Mouse (Mus musculus): ENCODE data around the gene Hist1h1d. TPM values are rescaled to one million over a fixed set of nuclear protein-coding genes. Genes with fewer than 3 reads are reported as not detected.
A peak's percentile ranks its signal among the peaks of the same experiment; 100 is the strongest.
"Not testable (repeated sequence)": the region's sequence is repeated elsewhere in the genome, so short reads cannot be mapped to it uniquely, and the experiment has no call there.

Hist1h1d gene
- polyA plus RNA-seq, 1 experiment from 2014 or later, result 0.66 TPM

DNA sequence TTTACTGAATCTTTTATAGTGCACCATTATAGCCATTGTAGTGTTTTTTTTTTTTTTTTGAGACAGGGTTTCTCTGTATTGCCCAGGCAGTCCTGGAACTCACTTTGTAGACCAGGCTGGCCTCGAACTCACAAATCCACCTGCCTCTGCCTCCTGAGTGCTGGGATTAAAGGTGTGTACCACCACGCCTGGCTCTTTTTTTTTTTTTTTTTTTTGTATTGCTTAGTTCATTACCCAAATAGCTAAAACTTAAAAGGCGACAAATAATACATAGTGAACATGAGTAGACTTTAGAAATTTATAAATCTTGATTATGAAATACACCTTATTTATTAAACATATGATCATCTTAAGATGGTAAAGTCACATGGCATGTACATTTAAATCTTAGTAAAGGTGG lies 11.6 kb upstream of the Hist1h1d start:
- H3K27me3 ChIP-seq, result no peaks in the 10 kb centered on the region
- H3K4me2 ChIP-seq, result no peak overlapping the region
- H3K4me1 ChIP-seq, result peaks cover 28% of the 10 kb centered on the region
- H3K27ac ChIP-seq, result no peak overlapping the region
- 87% methylated on average over 3 of the region's 3 CpGs for WGBS
- ATAC-seq (replicated peaks; ENCODE audit: low FRiP score), result no peak
- H3K9me3 ChIP-seq (replicated peaks), result no peaks in the 10 kb centered on the region
- H3K36me3 ChIP-seq, result no peaks in the 10 kb centered on the region
- H3K4me3 ChIP-seq (replicated peaks), result no peak overlapping the region
- no peak overlapping the region for H3K9ac ChIP-seq

DNA sequence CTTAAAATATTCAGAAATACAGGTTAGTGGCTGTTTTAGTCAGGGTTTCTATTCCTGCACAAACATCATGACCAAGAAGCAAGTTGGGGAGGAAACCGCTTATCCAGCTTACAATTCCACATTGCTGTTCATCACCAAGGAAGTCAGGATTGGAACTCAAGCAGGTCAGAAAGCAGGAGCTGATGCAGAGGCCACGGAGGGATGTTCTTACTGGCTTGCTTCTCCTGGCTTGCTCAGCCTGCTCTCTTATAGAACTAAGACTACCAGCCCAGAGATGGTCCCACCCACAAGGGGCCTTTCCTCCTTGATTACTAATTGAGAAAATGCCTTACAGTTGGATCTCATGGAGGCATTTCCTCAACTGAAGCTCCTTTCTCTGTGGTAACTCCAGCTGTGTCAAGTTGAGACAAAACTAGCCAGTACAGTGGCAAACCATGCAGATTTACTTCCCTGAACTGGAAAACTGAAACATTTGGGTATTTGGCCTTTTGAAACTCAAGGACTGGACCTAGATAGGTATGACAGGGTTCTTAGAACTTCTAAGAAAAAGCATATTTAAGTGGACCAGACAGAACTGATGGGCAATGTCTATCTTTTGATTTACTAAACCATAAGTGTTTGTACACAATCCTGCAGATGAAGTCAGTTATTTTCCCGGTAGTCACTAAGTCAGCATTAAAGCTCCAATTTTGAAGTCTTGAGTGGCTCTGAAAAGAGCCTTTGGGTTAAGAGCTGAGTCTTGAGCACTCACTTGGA lies 10.7 kb upstream of the Hist1h1d start:
- Histone ChIP-seq H3K4me1 (peaks cover 20% of the 10 kb centered on the region; the same call in 1 of the 2 replicates), H3K4me2 (peak overlapping the region; percentile 74), H3K4me3 (replicated peaks) (peak overlapping the region; percentile 52), H3K9ac (peak overlapping the region; percentile 57), H3K27ac (peak overlapping the region; percentile 96)
- 5% methylated on average over 3 of the region's 3 CpGs for WGBS
- not testable (repeated sequence) for ATAC-seq (replicated peaks; ENCODE audit: low FRiP score); H3K36me3 ChIP-seq; H3K27me3 ChIP-seq; H3K9me3 ChIP-seq (replicated peaks)

- H3K27ac ChIP-seq, result peak within 1 kb of the TSS; percentile 97
- not testable (repeated sequence) for H3K36me3 ChIP-seq; H3K9me3 ChIP-seq (replicated peaks); H3K27me3 ChIP-seq
- ATAC-seq (replicated peaks; ENCODE audit: low FRiP score), result peak; percentile 95
- peak within 1 kb of the TSS; percentile 74 for H3K4me2 ChIP-seq
- WGBS, result under 1% methylated on average over 28 of the region's 42 CpGs
- H3K4me1 ChIP-seq, result peaks cover 16% of the 10 kb centered on the region; the same call in 1 of the 2 replicates
- H3K4me3 ChIP-seq (replicated peaks), result peak within 1 kb of the TSS; percentile 52
- peak within 1 kb of the TSS; percentile 57 for H3K9ac ChIP-seq
Observed at GRCm38 (mm10) chr13:23542999-23543607, 10.0 kb upstream of the Hist1h1d start, which contains the start of gene Hist1h2bh. TSS of gene Hist1h2bh (minus strand) at chr13:23543392.

DNA sequence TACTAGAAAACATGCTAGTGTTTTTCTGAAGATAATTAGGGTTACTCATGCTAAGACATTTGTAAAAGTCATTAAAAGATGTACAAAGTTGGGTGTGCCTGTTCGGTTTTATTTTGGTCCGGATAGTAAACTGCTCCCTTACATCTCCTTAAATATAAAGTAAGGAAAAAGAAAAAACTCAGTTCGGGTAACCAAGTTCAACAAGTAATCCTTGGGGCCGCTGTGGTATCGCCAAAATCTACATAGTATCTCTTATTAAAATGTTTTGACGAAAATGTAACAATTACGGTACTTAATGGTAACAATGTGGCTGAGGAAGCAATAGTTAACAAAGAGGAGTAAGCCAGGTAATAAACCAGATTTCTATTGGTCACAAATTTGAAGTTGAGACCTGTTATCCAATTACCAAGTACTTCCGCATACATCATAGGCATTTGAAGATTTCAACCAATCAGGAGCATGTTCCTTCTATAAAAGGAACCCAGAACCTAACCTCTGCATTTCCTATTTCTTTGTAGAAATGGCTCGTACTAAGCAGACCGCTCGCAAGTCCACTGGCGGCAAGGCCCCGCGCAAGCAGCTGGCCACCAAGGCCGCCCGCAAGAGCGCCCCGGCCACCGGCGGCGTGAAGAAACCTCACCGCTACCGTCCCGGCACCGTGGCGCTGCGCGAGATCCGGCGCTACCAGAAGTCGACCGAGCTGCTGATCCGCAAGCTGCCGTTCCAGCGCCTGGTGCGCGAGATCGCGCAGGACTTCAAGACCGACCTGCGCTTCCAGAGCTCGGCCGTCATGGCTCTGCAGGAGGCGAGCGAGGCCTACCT lies 8.9 kb upstream of the Hist1h1d start, which contains the start of gene Hist1h3f:
TSS of gene Hist1h3f (plus strand) at position 88 of the 822 bp plus-strand sequence.
- H3K9ac ChIP-seq, result peak within 1 kb of the TSS; percentile 57
- peak within 1 kb of the TSS; percentile 52 for H3K4me3 ChIP-seq (replicated peaks)
- peak within 1 kb of the TSS; percentile 97 for H3K27ac ChIP-seq
- no peaks in the 10 kb centered on the region for H3K27me3 ChIP-seq
- no peaks in the 10 kb centered on the region for H3K9me3 ChIP-seq (replicated peaks)
- H3K4me1 ChIP-seq, result 0 out of 2 replicates have a peak, but pooled peaks cover 13% of the 10 kb centered on the region
- H3K4me2 ChIP-seq, result peak within 1 kb of the TSS; percentile 74
- peak; percentile 93 for ATAC-seq (replicated peaks; ENCODE audit: low FRiP score)
- H3K36me3 ChIP-seq, result no peaks in the 10 kb centered on the region
- under 1% methylated on average over 26 of the region's 45 CpGs for whole genome bisulfite sequencing

DNA sequence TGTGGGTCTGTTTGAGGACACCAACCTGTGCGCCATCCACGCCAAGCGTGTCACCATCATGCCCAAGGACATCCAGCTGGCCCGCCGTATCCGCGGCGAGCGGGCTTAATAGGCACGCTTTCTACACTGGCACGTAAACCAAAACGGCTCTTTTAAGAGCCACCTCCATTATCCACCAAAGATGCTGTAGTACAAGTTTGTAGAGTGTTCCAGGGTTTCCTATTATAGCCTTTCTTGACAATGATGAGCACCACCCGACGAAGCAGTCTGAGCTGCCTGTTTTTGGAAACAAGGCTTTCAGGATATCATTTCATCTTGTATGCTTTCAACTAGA lies 8.3 kb upstream of the Hist1h1d start:
- under 1% methylated on average over 13 of the region's 14 CpGs for WGBS
- not testable (repeated sequence) for ATAC-seq (replicated peaks; ENCODE audit: low FRiP score)
- H3K27ac ChIP-seq, result peak overlapping the region; percentile 97

GRCm38 (mm10) chr13:23546694-23547093 lies 6.4 kb upstream of the Hist1h1d start:
- Histone ChIP-seq H3K4me1 (peaks cover 14% of the 10 kb centered on the region), H3K27ac (peak overlapping the region; percentile 54), H3K36me3 (no peaks in the 10 kb centered on the region), H3K9ac (no peak overlapping the region), H3K9me3 (replicated peaks) (no peaks in the 10 kb centered on the region), H3K27me3 (no peaks in the 10 kb centered on the region), H3K4me2 (no peak overlapping the region), H3K4me3 (replicated peaks) (no peak overlapping the region)
- 64% methylated on average over 5 of the region's 5 CpGs for WGBS
- no peak for ATAC-seq (replicated peaks; ENCODE audit: low FRiP score)

More for the DNA sequence above, 8.3 kb upstream of the Hist1h1d start:
- peak overlapping the region; percentile 50 for H3K4me3 ChIP-seq (replicated peaks)
- H3K9ac ChIP-seq, result peak overlapping the region; percentile 45
- H3K27me3 ChIP-seq; H3K9me3 ChIP-seq (replicated peaks); H3K36me3 ChIP-seq: not testable (repeated sequence)
- H3K4me2 ChIP-seq, result peak overlapping the region; percentile 74
- H3K4me1 ChIP-seq, result 0 out of 2 replicates have a peak, but pooled peaks cover 13% of the 10 kb centered on the region

- H3K4me3 ChIP-seq (replicated peaks), result peak overlapping the region; percentile 51
- WGBS, result under 1% methylated on average over 3 of the region's 3 CpGs
- H3K9ac ChIP-seq, result peak overlapping the region; percentile 49
- peaks cover 20% of the 10 kb centered on the region for H3K4me1 ChIP-seq
- H3K4me2 ChIP-seq, result peak overlapping the region; percentile 65
- no peaks in the 10 kb centered on the region for H3K27me3 ChIP-seq
- no peaks in the 10 kb centered on the region for H3K9me3 ChIP-seq (replicated peaks)
- no peaks in the 10 kb centered on the region for H3K36me3 ChIP-seq
- no peak for ATAC-seq (replicated peaks; ENCODE audit: low FRiP score)
- peak overlapping the region; percentile 94 for H3K27ac ChIP-seq
Observed at GRCm38 (mm10) chr13:23550761-23551145, 2.3 kb upstream of the Hist1h1d start.

DNA sequence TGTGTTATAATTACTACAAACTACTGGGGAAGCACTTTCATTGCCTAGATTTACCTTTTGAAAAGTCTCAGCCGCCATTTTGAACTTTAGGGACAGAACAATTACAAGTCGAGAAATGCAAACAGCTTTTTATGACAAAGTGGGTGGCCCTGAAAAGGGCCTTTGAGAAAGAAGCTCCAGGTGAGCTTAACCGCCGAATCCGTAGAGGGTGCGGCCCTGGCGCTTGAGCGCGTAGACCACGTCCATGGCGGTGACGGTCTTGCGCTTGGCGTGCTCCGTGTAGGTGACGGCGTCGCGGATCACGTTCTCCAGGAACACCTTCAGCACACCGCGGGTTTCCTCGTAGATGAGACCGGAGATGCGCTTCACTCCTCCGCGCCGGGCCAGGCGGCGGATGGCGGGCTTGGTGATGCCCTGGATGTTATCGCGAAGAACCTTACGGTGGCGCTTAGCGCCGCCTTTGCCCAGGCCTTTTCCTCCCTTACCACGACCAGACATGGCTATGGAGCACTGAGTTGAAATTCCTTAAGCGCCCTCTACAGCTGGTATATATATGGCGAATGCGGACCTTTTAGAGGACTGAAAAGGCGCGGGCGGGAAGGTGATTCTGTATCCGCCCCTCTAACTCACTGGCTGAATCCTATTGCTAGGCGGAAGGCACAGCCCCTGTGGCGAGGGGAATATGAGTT lies 1.8 kb upstream of the Hist1h1d start, which contains the start of gene Hist1h4f:
TSS of gene Hist1h4f (minus strand) at position 503 of the 689 bp plus-strand sequence.
- H3K4me2 ChIP-seq, result peak within 1 kb of the TSS; percentile 65
- H3K36me3 ChIP-seq; H3K27me3 ChIP-seq; H3K9me3 ChIP-seq (replicated peaks): not testable (repeated sequence)
- peak within 1 kb of the TSS; percentile 49 for H3K9ac ChIP-seq
- ATAC-seq (replicated peaks; ENCODE audit: low FRiP score), result peak; percentile 83
- WGBS, result under 1% methylated on average over 47 of the region's 47 CpGs
- H3K4me3 ChIP-seq (replicated peaks), result peak within 1 kb of the TSS; percentile 51
- H3K4me1 ChIP-seq, result peaks cover 20% of the 10 kb centered on the region
- H3K27ac ChIP-seq, result peak within 1 kb of the TSS; percentile 94

- Histone ChIP-seq H3K4me1 (peaks cover 24% of the 10 kb centered on the region), H3K4me3 (replicated peaks) (peak overlapping the region; percentile 51), H3K9me3 (replicated peaks) (no peaks in the 10 kb centered on the region), H3K27ac (peak overlapping the region; percentile 94), H3K9ac (peak overlapping the region; percentile 39; the same call in 1 of the 2 replicates), H3K36me3 (no peaks in the 10 kb centered on the region), H3K4me2 (peak overlapping the region; percentile 65), H3K27me3 (no peaks in the 10 kb centered on the region)
- 52% methylated on average over 8 of the region's 8 CpGs for WGBS
- ATAC-seq (replicated peaks; ENCODE audit: low FRiP score), result no peak
Observed at GRCm38 (mm10) chr13:23551931-23552914, 839 bp upstream of the Hist1h1d start.

GRCm38 (mm10) chr13:23554393-23554792 lies 1.3 kb downstream of the Hist1h1d start:
- no peak for ATAC-seq (replicated peaks; ENCODE audit: low FRiP score)
- no peaks in the 10 kb centered on the region for H3K27me3 ChIP-seq
- H3K4me2 ChIP-seq, result peak overlapping the region; percentile 87
- peak overlapping the region; percentile 99 for H3K27ac ChIP-seq
- H3K9me3 ChIP-seq (replicated peaks), result no peaks in the 10 kb centered on the region
- peaks cover 24% of the 10 kb centered on the region for H3K4me1 ChIP-seq
- H3K4me3 ChIP-seq (replicated peaks), result peak overlapping the region; percentile 63
- peak overlapping the region; percentile 87 for H3K9ac ChIP-seq
- no peaks in the 10 kb centered on the region for H3K36me3 ChIP-seq
- WGBS, result 23% methylated on average over 9 of the region's 9 CpGs

All from kidney, embryonic 15.5 days (tissue).